Mouse (Mus musculus) myocyte (in vitro differentiated cells): ENCODE results near the gene Olfr315. TPM values are rescaled to one million over a fixed set of nuclear protein-coding genes. Genes with fewer than 3 reads are reported as not detected.

Source experiments
- H3K27me3 ChIP-seq: one replicate; pipeline ENCODE4 v1.6.1; 2011; ENCODE audit not compliant: control insufficient read depth, insufficient read depth, insufficient read length
- H3K36me3 ChIP-seq: one replicate; pipeline ENCODE4 v1.6.1; 2011; ENCODE audit not compliant: control insufficient read depth, insufficient read depth
- H3K4me2 ChIP-seq: one replicate; pipeline ENCODE4 v1.6.1; 2011; ENCODE audit warnings: low read depth, control low read depth
- H3K4me3 ChIP-seq: one replicate; pipeline ENCODE4 v1.5.1; 2011; ENCODE audit warnings: mild to moderate bottlenecking, control low read depth, moderate library complexity
- H3K79me2 ChIP-seq: one replicate; pipeline ENCODE4 v1.6.1; 2011; ENCODE audit not compliant: control insufficient read depth, insufficient read depth
- H3ac ChIP-seq: one replicate; pipeline ENCODE4 v1.6.1; 2011; ENCODE audit not compliant: control insufficient read depth, insufficient read length
- CEBPB ChIP-seq: IDR thresholded peaks from 2 replicates; pipeline ENCODE4 v1.6.1; 2011; ENCODE audit warnings: mild to moderate bottlenecking, moderate library complexity; ENCODE audit not compliant: poor library complexity, insufficient read depth, severe bottlenecking
- E2F4 ChIP-seq: IDR thresholded peaks from one replicate; pipeline ENCODE4 v1.6.1; 2011; ENCODE audit warnings: mild to moderate bottlenecking, control low read depth, moderate library complexity; ENCODE audit not compliant: insufficient read depth
- MAX ChIP-seq: IDR thresholded peaks from one replicate; pipeline ENCODE4 v1.6.1; 2011; ENCODE audit warnings: low read depth, mild to moderate bottlenecking, control low read depth
- MYOD1 ChIP-seq, 3 experiments: IDR thresholded peaks; one replicate each; pipeline ENCODE4 v1.6.1; 2011; ENCODE audit warnings: control low read depth in 2 of 3, low read depth in 2 of 3, mild to moderate bottlenecking in 2 of 3, moderate library complexity in 1 of 3; ENCODE audit not compliant: insufficient read length in 2 of 3, control insufficient read depth in 1 of 3
- MYOG ChIP-seq, 3 experiments: IDR thresholded peaks; one replicate each; pipeline ENCODE4 v1.6.1; 2011; ENCODE audit warnings: control low read depth in 2 of 3, low read depth in 2 of 3, mild to moderate bottlenecking in 2 of 3; ENCODE audit not compliant: insufficient read length in 2 of 3, control insufficient read depth in 1 of 3, insufficient read depth in 1 of 3
- POLR2A ChIP-seq: IDR thresholded peaks from one replicate; pipeline ENCODE4 v1.6.1; 2011; ENCODE audit warnings: low read depth, mild to moderate bottlenecking, control low read depth, moderate library complexity; ENCODE audit not compliant: insufficient read length
- POLR2AphosphoS2 ChIP-seq: IDR thresholded peaks from one replicate; pipeline ENCODE4 v1.6.1; 2011; ENCODE audit warnings: low read depth, control low read depth; ENCODE audit not compliant: insufficient read length
- REST ChIP-seq: IDR thresholded peaks from one replicate; pipeline ENCODE4 v1.6.1; 2011; ENCODE audit warnings: mild to moderate bottlenecking, control low read depth, moderate library complexity; ENCODE audit not compliant: insufficient read depth, insufficient read length
- SRF ChIP-seq: IDR thresholded peaks from one replicate; pipeline ENCODE4 v1.6.1; 2011; ENCODE audit warnings: low read depth; ENCODE audit not compliant: control insufficient read depth, insufficient read length
- TCF12 ChIP-seq: IDR thresholded peaks from one replicate; pipeline ENCODE4 v1.6.1; 2011; ENCODE audit warnings: mild to moderate bottlenecking, control low read depth; ENCODE audit not compliant: poor library complexity, insufficient read depth, severe bottlenecking
- TCF3 ChIP-seq: IDR thresholded peaks from one replicate; pipeline ENCODE4 v1.6.1; 2011; ENCODE audit warnings: low read depth, control low read depth; ENCODE audit not compliant: insufficient read length
- USF1 ChIP-seq: IDR thresholded peaks from one replicate; pipeline ENCODE4 v1.6.1; 2011; ENCODE audit warnings: low read depth, mild to moderate bottlenecking, control low read depth, moderate library complexity
- polyA plus RNA-seq: library from polyadenylated mRNA; unstranded; fragments of >200 nt; fragmentation: generic; extraction: Trizol; gene quantifications from one replicate; pipeline ENCODE4 v1.2.1, GENCODE M21; 2012; ENCODE audit warnings: missing spikeins

Gene Olfr315
- polyA plus RNA-seq, 1 experiment = not detected

DNA sequence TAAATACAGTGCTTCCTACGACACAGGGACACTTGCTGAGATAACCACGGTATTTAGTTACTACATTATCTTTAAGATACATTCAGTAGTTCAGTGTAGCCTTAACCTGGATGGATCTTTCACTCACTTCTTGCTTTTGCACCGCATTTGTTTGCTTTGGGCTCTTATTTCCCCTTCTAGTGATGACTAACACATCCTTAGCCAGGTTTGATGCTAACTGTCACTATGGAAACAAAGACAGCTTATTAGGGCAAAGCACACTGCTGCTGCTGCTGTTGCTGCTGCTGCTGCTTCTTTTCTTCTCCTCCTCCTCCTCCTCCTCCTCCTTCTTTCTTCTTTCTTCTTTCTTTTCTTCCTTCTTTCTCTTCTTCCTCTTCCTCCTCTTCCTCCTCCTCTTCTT, 16.5 kb downstream of the Olfr315 start:
- Histone ChIP-seq H3K4me2 (no peak overlapping the region), H3K4me3 (no peak overlapping the region), H3K27me3 (no peaks in the 10 kb centered on the region), H3ac (no peak overlapping the region), H3K79me2 (no peaks in the 10 kb centered on the region), H3K36me3 (no peaks in the 10 kb centered on the region)
- no peak for TF ChIP-seq POLR2AphosphoS2
- no peak for TF ChIP-seq MYOG (IDR thresholded peaks at IDR 0.05; ENCODE audit: control insufficient read depth in 1 of 3, insufficient read depth in 1 of 3, insufficient read length in 2 of 3, low read depth in 2 of 3)
- no peak for TF ChIP-seq USF1
- TF ChIP-seq TCF3 = no peak
- TF ChIP-seq MAX = no peak
- no peak for TF ChIP-seq CEBPB
- TF ChIP-seq SRF = no peak
- TF ChIP-seq E2F4 = no peak
- no peak for TF ChIP-seq MYOD1 (IDR thresholded peaks at IDR 0.05; ENCODE audit: control insufficient read depth in 1 of 3, insufficient read length in 2 of 3, low read depth in 2 of 3)
- TF ChIP-seq POLR2A = no peak
- TF ChIP-seq TCF12 = no peak
- TF ChIP-seq REST = no peak

GRCm38 (mm10) chr11:58790053-58790452, 17.1 kb downstream of the Olfr315 start:
- H3K4me3 ChIP-seq = no peak overlapping the region
- H3K27me3 ChIP-seq = no peaks in the 10 kb centered on the region
- no peak overlapping the region for H3ac ChIP-seq
- TF ChIP-seq CEBPB (no peak), E2F4 (no peak)
- H3K79me2 ChIP-seq = no peaks in the 10 kb centered on the region
- no peak overlapping the region for H3K4me2 ChIP-seq
- H3K36me3 ChIP-seq = no peaks in the 10 kb centered on the region

DNA sequence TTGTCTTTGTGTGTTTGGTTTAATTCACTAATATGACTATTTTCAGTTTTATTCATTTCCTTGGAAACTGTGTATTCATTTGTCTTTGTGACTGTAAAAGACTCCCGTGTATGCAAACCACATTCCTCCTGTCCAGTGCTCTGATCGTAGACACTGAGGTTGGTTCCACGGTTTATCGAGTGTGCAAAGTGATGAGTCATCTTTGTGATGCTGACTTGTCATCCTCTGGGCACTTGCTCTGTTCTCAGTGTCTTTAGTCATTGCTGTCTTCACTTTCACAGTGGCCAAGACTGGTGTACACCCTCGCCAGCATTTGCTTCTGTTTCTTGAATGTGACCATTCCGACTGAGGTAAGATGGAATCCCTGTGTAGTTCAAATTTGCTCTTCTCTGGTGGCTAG, 17.7 kb downstream of the Olfr315 start:
- no peak overlapping the region for H3ac ChIP-seq
- no peak overlapping the region for H3K4me3 ChIP-seq
- TF ChIP-seq TCF12 (no peak), POLR2A (no peak), MYOG (IDR thresholded peaks at IDR 0.05; ENCODE audit: control insufficient read depth in 1 of 3, insufficient read depth in 1 of 3, insufficient read length in 2 of 3, low read depth in 2 of 3) (no peak), USF1 (no peak), E2F4 (no peak), SRF (no peak)
- no peak overlapping the region for H3K4me2 ChIP-seq
- H3K36me3 ChIP-seq = no peaks in the 10 kb centered on the region
- no peaks in the 10 kb centered on the region for H3K27me3 ChIP-seq
- H3K79me2 ChIP-seq = no peaks in the 10 kb centered on the region

GRCm38 (mm10) chr11:58795856-58796255, 22.9 kb downstream of the Olfr315 start:
- H3ac ChIP-seq = no peak overlapping the region
- H3K79me2 ChIP-seq = no peaks in the 10 kb centered on the region
- no peak overlapping the region for H3K4me3 ChIP-seq
- H3K27me3 ChIP-seq = no peaks in the 10 kb centered on the region
- H3K4me2 ChIP-seq = no peak overlapping the region
- TF ChIP-seq POLR2A (no peak), MYOD1 (IDR thresholded peaks at IDR 0.05; ENCODE audit: control insufficient read depth in 1 of 3, insufficient read length in 2 of 3, low read depth in 2 of 3) (no peak), SRF (no peak), TCF3 (no peak), E2F4 (no peak), REST (no peak), CEBPB (no peak), MAX (no peak), TCF12 (no peak), POLR2AphosphoS2 (no peak), USF1 (no peak), MYOG (IDR thresholded peaks at IDR 0.05; ENCODE audit: control insufficient read depth in 1 of 3, insufficient read depth in 1 of 3, insufficient read length in 2 of 3, low read depth in 2 of 3) (no peak)
- no peaks in the 10 kb centered on the region for H3K36me3 ChIP-seq

- Histone ChIP-seq H3ac (no peak overlapping the region), H3K4me2 (no peak overlapping the region), H3K4me3 (no peak overlapping the region), H3K79me2 (no peaks in the 10 kb centered on the region), H3K36me3 (no peaks in the 10 kb centered on the region), H3K27me3 (peaks cover 1% of the 10 kb centered on the region)
- TF ChIP-seq CEBPB = no peak
- TF ChIP-seq POLR2AphosphoS2 = no peak
- TF ChIP-seq E2F4 = no peak
- no peak for TF ChIP-seq TCF3
- no peak for TF ChIP-seq REST
- TF ChIP-seq MYOG (IDR thresholded peaks at IDR 0.05; ENCODE audit: control insufficient read depth in 1 of 3, insufficient read depth in 1 of 3, insufficient read length in 2 of 3, low read depth in 2 of 3) = no peak
- TF ChIP-seq MYOD1 (IDR thresholded peaks at IDR 0.05; ENCODE audit: control insufficient read depth in 1 of 3, insufficient read length in 2 of 3, low read depth in 2 of 3) = no peak
- TF ChIP-seq SRF = no peak
Measured at GRCm38 (mm10) chr11:58796850-58797249, 23.9 kb downstream of the Olfr315 start.
